Mouse (Mus musculus): ENCODE results near the gene 1700086D15Rik. TPM values are rescaled to one million over a fixed set of nuclear protein-coding genes. Genes with fewer than 3 reads are reported as not detected.

Gene 1700086D15Rik
- total RNA-seq (2023) = not detected

DNA sequence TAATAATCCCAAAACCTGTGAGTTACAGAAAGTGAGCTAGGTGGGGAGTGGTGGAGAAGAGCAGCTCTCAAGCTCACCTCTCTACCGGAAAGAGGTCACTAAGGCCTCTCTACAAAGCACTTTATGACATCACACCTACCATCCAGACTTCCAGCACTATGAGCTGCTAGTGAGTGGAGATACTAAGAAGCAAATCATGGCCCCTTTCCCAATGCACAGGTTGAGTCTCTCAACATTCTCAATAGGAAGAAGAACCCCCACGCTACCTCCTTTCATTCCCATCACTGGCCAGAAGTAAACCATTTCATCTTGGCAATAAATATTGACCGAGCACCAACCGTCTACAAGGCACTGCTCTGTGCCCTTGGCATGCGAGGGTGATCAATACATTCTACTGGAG is at the start of gene 1700086D15Rik:
1700086D15Rik (minus strand) TSS at position 101 of the 400 bp plus-strand sequence.

DNA sequence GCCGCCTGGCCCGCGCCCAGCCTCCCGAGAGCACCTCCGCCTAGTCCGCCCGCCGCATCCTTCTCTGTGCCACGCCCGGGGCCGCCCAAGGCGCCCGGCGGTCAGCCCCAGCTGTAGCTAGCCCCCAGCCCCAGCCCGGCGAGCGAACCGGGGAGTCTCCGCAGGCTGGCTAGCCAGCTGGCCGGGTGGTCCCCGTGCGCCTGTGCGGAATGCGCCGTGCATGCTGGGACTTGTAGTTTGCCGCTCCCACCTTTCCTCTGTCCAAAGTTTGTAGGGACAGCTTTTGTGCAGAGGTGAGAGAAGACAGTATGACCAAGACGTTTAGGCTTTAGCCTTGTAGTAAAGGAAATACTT is 3.1 kb upstream of the 1700086D15Rik start, which contains the start of gene Arhgap44:
Arhgap44 (minus strand) TSS at position 195 of the 354 bp plus-strand sequence.

Other genes starting within 250 kb of the 1700086D15Rik start
- 28.4 TPM for gene Elac2, start 180.9 kb downstream of the 1700086D15Rik start, total RNA-seq (2023)
- not detected for gene Arhgap44, start 3.1 kb upstream of the 1700086D15Rik start, total RNA-seq (2023)
- not detected for gene Myocd, start 110.1 kb upstream of the 1700086D15Rik start, total RNA-seq (2023)

Data from CD4-positive naive resting alpha-beta T cell, adult 76 days (primary cell).